Mouse (Mus musculus) frontal cortex, postnatal 14 days (tissue): ENCODE data around the gene Dzip1l.

Experiments used
- DNase-seq, 2 experiments: peaks; one replicate each; pipeline ENCODE4 v3.0.0; 2022; ENCODE audit warnings: low spot score in 2 of 2

The Dzip1l gene

DNA sequence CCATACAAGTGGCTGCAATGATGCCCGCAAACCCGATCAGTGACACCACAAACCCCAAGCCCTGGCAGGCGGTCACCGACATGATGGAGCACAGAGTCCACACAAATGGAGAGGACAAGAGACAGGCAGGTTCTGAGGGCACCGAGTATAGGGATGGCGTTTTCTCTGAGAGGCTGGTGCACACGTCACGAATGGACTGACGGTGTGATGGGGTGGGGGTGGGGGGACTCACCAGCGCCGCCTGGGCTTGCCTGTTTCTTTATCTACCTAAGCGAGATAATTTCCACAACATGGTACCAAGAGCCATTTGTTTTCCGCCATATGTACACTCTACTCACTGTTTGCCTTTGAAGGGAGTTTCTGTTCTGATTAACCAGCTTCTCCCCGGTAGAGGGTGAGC, 87.8 kb downstream of the Dzip1l start, which contains the start of gene Cldn18:
Gene Cldn18 (minus strand): TSS at position 134 of the 400 bp plus-strand sequence.
- no peak for DNase-seq
